Mouse (Mus musculus): ENCODE measurements at regions not wholly inside any gene's neighbourhood (a gene's known extent, or its start where the extent isn't known, plus 50 kb on each side); places are given as distances from the start of the nearest gene placed in this dataset.

DNA sequence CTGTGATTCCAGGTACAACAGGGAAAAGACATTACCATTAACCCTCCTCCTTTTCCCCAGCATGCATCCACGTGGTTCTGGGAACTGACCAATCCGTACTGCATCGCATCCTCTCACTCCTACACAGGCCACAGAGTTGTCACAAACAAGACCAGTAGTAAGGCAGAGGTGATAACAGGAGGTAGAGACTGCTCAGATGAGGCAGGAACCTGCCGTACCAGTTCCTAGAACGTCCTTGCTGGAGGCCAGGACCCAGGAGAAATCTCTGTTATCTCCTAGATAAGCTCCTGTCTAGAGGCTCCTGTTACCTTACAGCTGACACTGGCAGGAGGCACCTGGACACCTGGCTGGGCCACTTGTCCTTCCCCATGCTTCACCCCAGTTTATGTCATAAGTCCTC, 121.4 kb upstream of the Neo1 start:
- intact Hi-C loops (cut with DNase I), result no loop called here
- no peak for DNase-seq (ENCODE audit: low spot score)

GRCm38 (mm10) chr9:59153945-59154344, 117.7 kb upstream of the Neo1 start:
- no peak for DNase-seq (ENCODE audit: low spot score)
- intact Hi-C loops (cut with DNase I), result no loop called here

DNA sequence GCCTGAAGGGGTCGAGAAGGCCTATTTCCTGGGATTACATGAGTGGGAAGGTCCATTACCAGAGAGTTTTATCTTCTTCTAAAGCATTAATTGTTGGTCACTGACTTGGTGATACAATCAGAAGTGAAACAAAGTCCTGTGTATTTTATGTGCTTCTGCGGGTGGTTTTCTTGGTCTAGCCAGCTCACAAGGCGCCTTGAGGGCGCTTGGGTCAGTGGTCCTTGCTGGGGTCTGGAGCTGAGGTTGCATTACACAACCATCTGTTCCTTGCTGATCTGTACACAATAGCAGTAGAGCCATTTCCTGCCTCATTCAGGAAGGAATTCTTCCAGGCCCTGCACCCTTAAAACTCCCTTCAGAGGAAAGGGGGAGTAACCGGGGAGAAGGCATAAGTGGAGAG, 116.9 kb upstream of the Neo1 start:
- intact Hi-C loops (cut with DNase I), result no loop called here
- no peak for DNase-seq (ENCODE audit: low spot score)

- DNase-seq (ENCODE audit: low spot score), result no peak
- intact Hi-C loops (cut with DNase I), result no loop called here
Measured at GRCm38 (mm10) chr9:59144256-59144800, 108.1 kb upstream of the Neo1 start.

DNA sequence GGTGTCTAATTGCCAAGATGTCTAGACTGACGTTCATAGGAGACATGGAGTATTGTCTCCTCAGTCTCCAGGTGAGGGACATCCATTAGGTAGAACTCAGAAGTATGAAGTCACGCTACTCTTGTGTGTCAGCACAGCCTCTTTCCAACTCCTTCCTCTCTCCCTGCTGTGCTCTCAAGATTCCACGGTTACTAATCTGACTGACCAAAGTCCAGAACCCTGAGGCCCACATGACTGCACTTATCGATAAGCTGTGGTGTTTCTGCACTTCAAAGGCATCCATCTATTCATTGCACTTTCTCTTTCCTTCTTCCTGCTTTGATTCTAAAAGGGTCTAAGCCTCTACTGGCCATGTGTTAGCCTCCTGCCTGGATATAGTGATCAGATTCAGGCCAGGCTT, 107.4 kb upstream of the Neo1 start:
- intact Hi-C loops (cut with DNase I), result no loop called here
- no peak for DNase-seq (ENCODE audit: low spot score)

DNA sequence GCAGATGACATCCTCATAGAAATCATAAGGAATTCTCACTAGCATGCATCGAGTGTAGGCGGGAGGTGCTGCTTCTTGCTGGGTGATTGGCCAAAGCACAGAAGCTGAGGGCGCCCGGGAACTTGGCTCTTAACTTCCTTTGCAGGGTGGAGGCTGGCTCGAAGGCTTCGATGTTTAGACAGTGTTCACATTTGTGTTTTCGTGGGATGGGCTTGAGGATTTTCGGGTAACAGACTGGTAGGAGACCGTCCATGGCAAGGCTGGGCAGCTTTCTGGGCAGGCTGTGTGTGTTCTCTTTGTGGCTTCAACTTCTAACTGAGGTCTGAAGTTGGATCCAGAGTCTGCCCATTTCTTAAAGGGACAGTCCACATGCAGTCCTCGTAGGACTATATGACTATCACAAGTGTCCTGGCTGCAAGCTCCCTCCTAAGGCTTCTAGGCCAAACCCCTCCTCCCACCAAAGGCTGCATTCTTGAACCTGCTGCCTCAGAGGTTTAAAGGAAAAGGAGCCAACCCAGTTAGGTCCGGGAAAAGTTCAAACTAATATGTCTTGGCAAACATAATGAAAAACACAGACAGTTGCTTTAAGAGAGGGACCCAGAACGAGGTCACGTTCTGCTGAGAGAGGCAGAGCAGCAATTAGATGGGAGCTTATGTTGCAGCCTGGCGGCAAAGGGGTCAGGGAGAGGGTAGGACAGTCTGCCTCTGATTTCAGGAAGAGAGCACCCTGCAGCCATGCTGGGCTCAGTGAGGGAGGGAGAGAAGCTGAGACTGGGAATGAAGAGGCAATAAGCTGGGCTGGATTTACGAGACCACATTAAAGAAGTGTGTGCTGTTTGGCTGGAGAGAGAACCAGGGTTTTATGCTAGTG, 98.2 kb upstream of the Neo1 start:
- intact Hi-C loops (cut with DNase I), result loop anchor here (1.0 kb wide), 1 partner anchor 98 kb away; the partner anchor contains the start of gene Neo1
- no peak for DNase-seq (ENCODE audit: low spot score)

DNA sequence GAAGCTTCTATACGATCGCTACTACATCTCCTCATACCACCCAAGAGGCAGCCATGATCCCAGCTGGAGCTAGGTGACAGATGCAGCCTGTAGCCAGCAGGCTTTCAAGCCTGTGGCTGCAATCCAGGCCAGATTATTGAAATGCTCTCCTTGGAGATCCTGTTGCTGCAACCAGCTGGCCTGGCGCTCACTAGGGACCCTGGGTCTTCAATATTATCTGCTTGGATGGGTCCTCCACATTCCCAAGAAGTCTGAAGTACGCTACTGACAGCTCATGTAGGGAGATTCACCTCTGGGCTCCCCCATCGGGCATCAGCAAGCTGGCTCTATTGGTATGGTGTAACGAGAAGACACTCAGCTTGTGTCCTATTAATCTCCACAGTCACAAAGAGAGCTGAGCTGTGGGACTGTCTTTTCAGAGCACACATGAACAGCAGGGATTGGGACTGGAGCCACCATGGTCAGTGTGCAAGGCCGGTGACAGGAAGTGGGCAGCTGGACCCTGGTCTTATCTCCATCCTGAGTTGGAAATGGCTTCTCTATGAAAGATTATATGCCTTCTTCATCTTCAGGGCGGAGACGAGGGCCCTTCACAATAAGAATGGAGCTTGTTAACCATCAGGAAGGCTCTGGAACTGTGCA, 93.6 kb upstream of the Neo1 start:
- intact Hi-C loops (cut with DNase I), result no loop called here
- no peak for DNase-seq (ENCODE audit: low spot score)

DNA sequence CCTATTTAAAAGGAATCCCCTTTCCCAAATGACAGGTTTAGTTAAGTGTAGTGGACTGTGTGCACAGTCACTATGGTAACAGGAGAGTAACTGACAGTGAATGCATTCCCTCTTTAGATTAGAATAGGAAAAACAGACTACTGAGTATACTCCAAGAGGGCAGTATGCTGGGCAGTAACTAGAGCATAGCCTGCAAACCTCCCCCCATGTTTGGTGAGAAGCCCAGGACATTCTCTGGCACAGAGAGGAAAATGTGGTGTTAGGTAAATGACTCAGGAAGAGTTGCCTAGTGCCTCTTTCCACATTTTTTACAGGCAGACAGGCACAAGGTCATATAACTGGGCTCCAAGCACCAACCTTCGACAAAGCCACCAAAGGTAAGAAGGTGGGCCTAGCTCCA, 93.0 kb upstream of the Neo1 start:
- DNase-seq (ENCODE audit: low spot score), result no peak
- intact Hi-C loops (cut with DNase I), result no loop called here

GRCm38 (mm10) chr9:59128023-59128422, 91.8 kb upstream of the Neo1 start:
- no peak for DNase-seq (ENCODE audit: low spot score)

GRCm38 (mm10) chr9:59125886-59126285, 89.6 kb upstream of the Neo1 start:
- intact Hi-C loops (cut with DNase I), result no loop called here

More at GRCm38 (mm10) chr9:59128023-59128422, 91.8 kb upstream of the Neo1 start:
- intact Hi-C loops (cut with DNase I), result no loop called here

DNA sequence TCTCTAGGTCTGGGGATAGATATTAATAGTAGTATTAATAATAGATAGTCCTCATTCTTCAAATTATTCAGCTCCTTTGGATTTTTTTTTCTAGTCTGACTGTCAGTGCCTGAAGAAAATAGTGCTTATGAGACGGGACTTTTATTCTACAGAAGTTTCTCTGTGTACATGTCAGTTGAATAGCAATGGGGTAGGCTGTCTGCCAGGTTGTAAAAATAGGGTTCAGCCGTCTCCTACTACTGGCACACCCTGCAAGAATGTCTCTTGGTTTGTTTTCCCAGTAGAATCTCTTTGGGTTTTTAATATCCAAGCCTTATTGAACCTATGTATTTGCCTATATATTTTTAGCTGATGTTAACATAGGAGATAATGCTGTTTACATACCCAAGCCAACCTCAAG, 80.3 kb upstream of the Neo1 start:
- DNase-seq (ENCODE audit: low spot score), result no peak
- intact Hi-C loops (cut with DNase I), result loop anchor here (5.0 kb wide), 1 partner anchor 44 kb away; no protein-coding TSS in a partner anchor

More at GRCm38 (mm10) chr9:59125886-59126285, 89.6 kb upstream of the Neo1 start:
- no peak for DNase-seq (ENCODE audit: low spot score)

GRCm38 (mm10) chr9:59113859-59114258, 77.6 kb upstream of the Neo1 start:
- intact Hi-C loops (cut with DNase I), result no loop called here
- DNase-seq (ENCODE audit: low spot score), result no peak

DNA sequence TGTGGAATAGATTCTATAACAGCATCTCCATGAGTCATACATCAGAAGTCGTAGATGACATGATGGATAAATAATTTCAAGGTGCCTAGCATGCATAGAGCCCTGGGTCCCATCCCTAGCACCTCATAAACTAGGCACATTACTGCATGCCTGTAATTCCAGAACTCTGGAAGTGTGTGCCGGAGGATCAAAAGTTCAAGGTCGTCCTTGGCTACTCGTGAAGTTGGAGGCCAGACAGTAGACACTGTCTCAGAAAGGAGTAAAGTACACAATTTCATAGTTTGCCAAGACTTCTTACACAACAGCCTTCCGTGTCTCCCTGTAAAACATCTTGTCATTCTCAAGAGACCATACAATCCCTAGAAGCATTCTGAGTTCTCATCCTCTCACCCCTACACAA, 63.5 kb upstream of the Neo1 start:
- DNase-seq (ENCODE audit: low spot score), result no peak

GRCm38 (mm10) chr9:59097564-59097963, 61.3 kb upstream of the Neo1 start:
- intact Hi-C loops (cut with DNase I), result no loop called here
- DNase-seq (ENCODE audit: low spot score), result no peak

More for the DNA sequence above, 63.5 kb upstream of the Neo1 start:
- intact Hi-C loops (cut with DNase I), result no loop called here

DNA sequence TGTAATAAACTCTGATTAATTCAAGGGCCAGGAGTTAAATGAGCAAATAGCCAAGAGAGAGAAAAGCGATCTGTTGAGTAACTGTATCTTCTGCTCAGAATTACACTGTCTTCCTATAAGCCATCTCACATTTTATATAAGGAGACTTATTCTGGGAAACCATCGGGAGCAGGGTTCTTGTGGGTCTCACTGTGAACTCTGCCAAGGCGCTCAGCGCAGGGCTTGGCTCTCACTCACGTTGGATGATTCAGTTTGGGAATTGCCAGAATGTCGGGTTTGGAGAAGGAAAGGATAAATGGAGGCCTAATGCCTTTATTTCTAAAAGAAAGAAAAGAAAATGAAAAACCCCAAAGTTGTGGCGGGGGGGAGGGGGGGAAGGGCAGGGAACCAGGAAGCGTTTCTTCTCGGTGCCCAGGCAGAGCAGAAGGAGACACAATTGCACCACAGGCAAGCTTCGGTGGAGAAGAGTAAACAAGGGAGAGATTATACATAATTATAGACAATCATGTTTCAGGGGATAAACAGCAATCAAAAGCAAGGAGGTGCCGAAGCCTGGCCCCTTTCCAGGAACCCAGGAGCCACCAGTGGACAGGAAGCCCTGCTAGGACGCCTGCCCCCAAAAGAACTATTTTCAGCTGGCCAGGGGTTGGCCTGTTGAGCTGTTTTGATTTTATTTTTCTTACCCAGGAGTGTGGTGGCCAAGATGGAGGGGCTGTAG, 60.5 kb upstream of the Neo1 start:
- DNase-seq (ENCODE audit: low spot score), result no peak
- intact Hi-C loops (cut with DNase I), result no loop called here

DNA sequence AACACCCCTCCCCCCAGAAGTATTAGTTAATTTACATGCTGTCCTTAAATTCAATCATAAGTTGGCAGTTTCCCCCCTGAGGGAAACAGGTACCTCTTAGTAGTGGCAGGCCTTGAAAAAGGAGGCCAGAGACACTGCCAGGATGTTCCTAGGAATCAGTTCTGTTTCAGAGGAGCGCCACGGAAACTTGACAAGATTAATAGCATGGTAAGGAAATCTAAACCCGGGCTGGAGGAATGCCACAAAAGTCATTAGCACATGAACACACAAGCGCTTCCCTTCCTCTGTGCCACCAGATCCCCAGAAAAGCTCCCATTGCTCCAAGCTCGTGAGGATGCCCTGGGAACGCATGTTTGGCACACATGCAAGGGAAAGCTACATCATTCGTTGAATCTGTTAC, 59.4 kb upstream of the Neo1 start:
- no peak for DNase-seq (ENCODE audit: low spot score)
- intact Hi-C loops (cut with DNase I), result no loop called here

DNA sequence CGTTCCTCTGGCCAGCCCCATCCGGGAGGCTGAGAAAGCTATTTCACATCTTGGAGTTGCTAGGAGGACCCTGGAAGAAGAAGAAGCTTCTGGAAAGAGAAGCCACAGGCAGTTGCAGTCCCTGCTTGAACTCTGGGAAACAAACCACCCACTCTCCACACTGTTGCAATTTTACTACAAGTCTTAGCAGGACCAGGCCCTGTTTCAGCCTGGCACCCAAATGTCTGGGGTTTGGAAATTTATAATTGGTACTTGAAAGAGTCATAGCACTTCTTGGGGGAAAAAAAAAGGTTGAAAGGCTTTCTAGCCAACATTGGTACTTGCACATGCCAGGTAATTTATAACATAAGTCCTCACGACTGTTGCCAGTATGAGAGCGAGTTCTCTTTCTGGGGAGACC, 57.9 kb upstream of the Neo1 start:
- no peak for DNase-seq (ENCODE audit: low spot score)
- intact Hi-C loops (cut with DNase I), result no loop called here

GRCm38 (mm10) chr9:59091179-59091578, 54.9 kb upstream of the Neo1 start:
- peak; percentile 16 for DNase-seq (ENCODE audit: low spot score)
- intact Hi-C loops (cut with DNase I), result no loop called here

- intact Hi-C loops (cut with DNase I), result no loop called here
- no peak for DNase-seq (ENCODE audit: low spot score)
Measured at GRCm38 (mm10) chr9:59087704-59088103, 51.5 kb upstream of the Neo1 start.

GRCm38 (mm10) chr9:59087112-59087511, 50.9 kb upstream of the Neo1 start:
- no peak for DNase-seq (ENCODE audit: low spot score)
- intact Hi-C loops (cut with DNase I), result no loop called here

All from heart, postnatal 25 days (tissue).